Mouse (Mus musculus) kidney, adult 2 months (tissue): ENCODE results near the gene D630003M21Rik.

Experiments
- CTCF ChIP-seq: fragments of 200-500 bp; conservative IDR thresholded peaks from 2 replicates; pipeline ENCODE4 v1.5.1; 2011; ENCODE audit warnings: low read depth, mild to moderate bottlenecking, control low read depth, low read length, moderate library complexity, mixed read lengths; ENCODE audit not compliant: insufficient read depth, insufficient read length
- POLR2A ChIP-seq: fragments of 200-500 bp; IDR thresholded peaks from one replicate; pipeline ENCODE4 v1.6.1; 2011; ENCODE audit warnings: low read depth, low read length, control low read depth

DNA sequence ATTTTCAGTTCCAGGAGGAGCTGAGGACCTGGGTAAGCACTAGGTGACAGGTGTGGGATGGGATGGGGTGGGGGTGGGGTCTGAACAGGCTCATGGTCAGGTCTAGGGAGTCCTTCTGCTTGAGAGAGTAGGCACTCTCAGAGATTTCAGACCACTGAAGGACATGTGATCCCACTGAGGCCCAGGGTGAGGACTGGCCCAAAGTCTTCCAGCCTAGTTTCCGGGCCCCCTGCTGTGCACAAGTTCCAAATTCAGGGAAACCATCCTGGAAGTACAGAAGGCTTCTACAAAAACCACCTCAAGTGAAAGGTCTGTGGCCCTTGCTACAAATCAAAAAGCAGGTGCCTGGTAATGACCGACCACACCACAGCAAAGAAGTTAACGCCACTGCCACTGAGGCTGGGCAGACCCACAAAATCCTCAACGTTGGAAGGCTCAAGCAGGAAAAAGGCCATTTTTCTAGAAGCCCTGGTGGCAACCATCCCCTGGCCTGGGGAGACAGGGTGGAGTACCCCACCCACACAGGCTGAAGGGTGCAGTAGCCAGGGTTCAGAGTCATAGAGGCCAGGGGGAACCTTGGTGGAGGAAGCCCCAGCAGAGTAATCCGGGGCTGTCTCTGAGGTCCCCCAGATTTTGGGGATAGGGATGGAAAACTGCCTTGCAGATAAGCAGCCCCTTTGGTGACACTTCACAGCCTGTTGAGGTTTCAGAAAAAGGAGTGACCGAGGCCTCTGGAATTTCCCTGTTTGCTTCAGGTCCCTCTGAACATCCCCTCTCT, 84.1 kb downstream of the D630003M21Rik start:
- TF ChIP-seq CTCF = no peak
- TF ChIP-seq POLR2A = no peak
